Mouse (Mus musculus) spleen, adult 2 months (tissue): Measurements from ENCODE around the gene Atp6v1g3.

ENCODE experiments used
- CTCF ChIP-seq: fragments of 200-500 bp; IDR thresholded peaks from 2 replicates; pipeline ENCODE4 v1.5.1; 2011; ENCODE audit warnings: mild to moderate bottlenecking, inconsistent platforms; ENCODE audit not compliant: insufficient read depth, insufficient read length, insufficient replicate concordance; ENCODE audit errors: extremely low read depth
- POLR2A ChIP-seq: fragments of 200-500 bp; IDR thresholded peaks from 2 replicates; pipeline ENCODE4 v1.6.1; 2011; ENCODE audit warnings: low read depth, low read length, inconsistent platforms

DNA sequence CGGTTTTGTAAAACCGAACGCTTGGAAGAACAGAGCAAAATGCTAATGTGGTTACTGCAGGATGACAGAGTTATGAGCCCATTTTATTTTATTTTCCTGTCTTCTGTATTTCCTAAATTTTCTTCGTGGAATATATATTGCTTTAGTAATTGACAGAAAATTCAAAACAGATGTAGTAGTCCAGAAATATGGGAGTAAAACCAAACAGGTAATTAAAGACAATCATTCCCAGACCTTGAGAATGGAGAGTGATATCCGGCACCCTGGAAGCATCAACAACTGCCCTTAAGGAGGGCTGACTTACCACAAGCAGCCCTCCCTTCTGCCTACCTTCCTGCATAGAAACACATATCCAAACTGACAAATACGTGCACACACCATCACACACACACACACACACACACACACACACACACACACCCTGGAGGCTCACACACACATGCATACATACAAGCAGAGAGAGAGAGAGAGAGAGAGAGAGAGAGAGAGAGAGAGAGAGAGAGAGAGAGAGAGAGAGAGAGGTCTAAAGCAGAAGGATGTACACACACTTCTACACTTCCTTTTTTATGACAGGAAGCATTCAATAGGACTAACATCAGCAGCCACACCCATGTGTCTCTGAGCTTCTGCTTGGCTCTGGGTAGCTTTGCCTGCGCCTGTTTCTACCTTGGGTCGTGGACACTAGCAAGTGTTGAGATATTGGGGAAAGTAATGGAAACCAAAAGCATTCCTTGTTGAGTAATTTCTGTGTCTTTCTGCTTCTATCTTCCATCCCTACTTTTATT is 25.6 kb upstream of the Atp6v1g3 start:
- TF ChIP-seq CTCF: no peak
- no peak for TF ChIP-seq POLR2A
